Mouse (Mus musculus): ENCODE data around the gene Runx2. TPM values are rescaled to one million over a fixed set of nuclear protein-coding genes. Genes with fewer than 3 reads are reported as not detected.

Runx2 gene
- polyA plus RNA-seq, 1 experiment = not detected

- Histone ChIP-seq H3K4me1 (ENCODE audit: control insufficient read depth, insufficient read depth, low read length) (peaks cover 5% of the 10 kb centered on the region; the same call in 1 of the 2 replicates), H3K27ac (ENCODE audit: insufficient read depth, low read depth, low read length) (no peak overlapping the region), H3K4me3 (ENCODE audit: insufficient read depth, low read depth, low read length) (no peak overlapping the region)
- WGBS = 95% methylated on average over 4 of the region's 4 CpGs
- TF ChIP-seq CTCF (IDR thresholded peaks at IDR 0.05; ENCODE audit: insufficient read depth, low read depth, low read length) (no peak), POLR2A (IDR thresholded peaks at IDR 0.05; ENCODE audit: insufficient read depth, low read depth, low read length) (no peak)
These were observed 259.7 kb downstream of the Runx2 start for GRCm38 (mm10) chr17:44554941-44555340.

GRCm38 (mm10) chr17:44549551-44549950, 265.0 kb downstream of the Runx2 start:
- no peak for TF ChIP-seq POLR2A (IDR thresholded peaks at IDR 0.05; ENCODE audit: insufficient read depth, low read depth, low read length)
- Histone ChIP-seq H3K4me3 (ENCODE audit: insufficient read depth, low read depth, low read length) (no peak overlapping the region), H3K27ac (ENCODE audit: insufficient read depth, low read depth, low read length) (no peak overlapping the region), H3K4me1 (ENCODE audit: control insufficient read depth, insufficient read depth, low read length) (peaks cover 6% of the 10 kb centered on the region)
- 67% methylated on average over 2 of the region's 2 CpGs for WGBS

GRCm38 (mm10) chr17:44547922-44548321, 266.7 kb downstream of the Runx2 start:
- TF ChIP-seq POLR2A (IDR thresholded peaks at IDR 0.05; ENCODE audit: insufficient read depth, low read depth, low read length) (no peak), CTCF (IDR thresholded peaks at IDR 0.05; ENCODE audit: insufficient read depth, low read depth, low read length) (no peak)
- no peak overlapping the region for H3K27ac ChIP-seq (ENCODE audit: insufficient read depth, low read depth, low read length)
- no peak overlapping the region for H3K4me3 ChIP-seq (ENCODE audit: insufficient read depth, low read depth, low read length)
- H3K4me1 ChIP-seq (ENCODE audit: control insufficient read depth, insufficient read depth, low read length) = peaks cover 6% of the 10 kb centered on the region
- 76% methylated on average over 4 of the region's 4 CpGs for WGBS

GRCm38 (mm10) chr17:44546801-44547200, 267.8 kb downstream of the Runx2 start:
- Histone ChIP-seq H3K4me3 (ENCODE audit: insufficient read depth, low read depth, low read length) (no peak overlapping the region), H3K4me1 (ENCODE audit: control insufficient read depth, insufficient read depth, low read length) (peaks cover 6% of the 10 kb centered on the region), H3K27ac (ENCODE audit: insufficient read depth, low read depth, low read length) (no peak overlapping the region)
- 71% methylated on average over 8 of the region's 8 CpGs for WGBS
- TF ChIP-seq POLR2A (IDR thresholded peaks at IDR 0.05; ENCODE audit: insufficient read depth, low read depth, low read length) (no peak), CTCF (IDR thresholded peaks at IDR 0.05; ENCODE audit: insufficient read depth, low read depth, low read length) (no peak)

- Histone ChIP-seq H3K27ac (ENCODE audit: insufficient read depth, low read depth, low read length) (no peak overlapping the region), H3K4me3 (ENCODE audit: insufficient read depth, low read depth, low read length) (no peak overlapping the region), H3K4me1 (ENCODE audit: control insufficient read depth, insufficient read depth, low read length) (peaks cover 6% of the 10 kb centered on the region)
- WGBS = 61% methylated on average over 14 of the region's 14 CpGs
- TF ChIP-seq POLR2A (IDR thresholded peaks at IDR 0.05; ENCODE audit: insufficient read depth, low read depth, low read length) (no peak), CTCF (IDR thresholded peaks at IDR 0.05; ENCODE audit: insufficient read depth, low read depth, low read length) (no peak)
These were observed 269.3 kb downstream of the Runx2 start for GRCm38 (mm10) chr17:44545141-44545813.

GRCm38 (mm10) chr17:44542706-44543105, 271.9 kb downstream of the Runx2 start:
- Histone ChIP-seq H3K4me1 (ENCODE audit: control insufficient read depth, insufficient read depth, low read length) (peaks cover 6% of the 10 kb centered on the region), H3K4me3 (ENCODE audit: insufficient read depth, low read depth, low read length) (no peak overlapping the region), H3K27ac (ENCODE audit: insufficient read depth, low read depth, low read length) (no peak overlapping the region)
- TF ChIP-seq CTCF (IDR thresholded peaks at IDR 0.05; ENCODE audit: insufficient read depth, low read depth, low read length) (no peak), POLR2A (IDR thresholded peaks at IDR 0.05; ENCODE audit: insufficient read depth, low read depth, low read length) (no peak)
- WGBS = 96% methylated on average over 3 of the region's 3 CpGs

GRCm38 (mm10) chr17:44540699-44541098, 273.9 kb downstream of the Runx2 start:
- no peaks in the 10 kb centered on the region; the same call in 1 of the 2 replicates for H3K4me1 ChIP-seq (ENCODE audit: control insufficient read depth, insufficient read depth, low read length)
- WGBS = 72% methylated on average over 5 of the region's 5 CpGs
- TF ChIP-seq POLR2A (IDR thresholded peaks at IDR 0.05; ENCODE audit: insufficient read depth, low read depth, low read length) = no peak
- no peak for TF ChIP-seq CTCF (IDR thresholded peaks at IDR 0.05; ENCODE audit: insufficient read depth, low read depth, low read length)
- no peak overlapping the region for H3K4me3 ChIP-seq (ENCODE audit: insufficient read depth, low read depth, low read length)
- no peak overlapping the region for H3K27ac ChIP-seq (ENCODE audit: insufficient read depth, low read depth, low read length)

- Histone ChIP-seq H3K4me3 (ENCODE audit: insufficient read depth, low read depth, low read length) (no peak overlapping the region), H3K4me1 (ENCODE audit: control insufficient read depth, insufficient read depth, low read length) (no peaks in the 10 kb centered on the region; the same call in 1 of the 2 replicates), H3K27ac (ENCODE audit: insufficient read depth, low read depth, low read length) (no peak overlapping the region)
- TF ChIP-seq POLR2A (IDR thresholded peaks at IDR 0.05; ENCODE audit: insufficient read depth, low read depth, low read length) (no peak), CTCF (IDR thresholded peaks at IDR 0.05; ENCODE audit: insufficient read depth, low read depth, low read length) (no peak)
- 71% methylated on average over 11 of the region's 11 CpGs for WGBS
These were observed 275.7 kb downstream of the Runx2 start for GRCm38 (mm10) chr17:44538921-44539320.

- TF ChIP-seq CTCF (IDR thresholded peaks at IDR 0.05; ENCODE audit: insufficient read depth, low read depth, low read length) (no peak), POLR2A (IDR thresholded peaks at IDR 0.05; ENCODE audit: insufficient read depth, low read depth, low read length) (no peak)
- Histone ChIP-seq H3K4me1 (ENCODE audit: control insufficient read depth, insufficient read depth, low read length) (peaks cover 7% of the 10 kb centered on the region), H3K27ac (ENCODE audit: insufficient read depth, low read depth, low read length) (no peak overlapping the region), H3K4me3 (ENCODE audit: insufficient read depth, low read depth, low read length) (no peak overlapping the region)
- WGBS = 83% methylated on average over 6 of the region's 6 CpGs
These were observed 284.6 kb downstream of the Runx2 start for GRCm38 (mm10) chr17:44530000-44530399.

Data from olfactory bulb, adult 2 months (tissue).